Mouse (Mus musculus) erythroblast, embryonic 14.5 days (primary cell): Measurements from ENCODE around the gene Akap6. TPM values are rescaled to one million over a fixed set of nuclear protein-coding genes. Genes with fewer than 3 reads are reported as not detected.

Source experiments
- H3K27me3 ChIP-seq: 2 replicates; pipeline ENCODE4 v1.6.1; 2012; ENCODE audit warnings: inconsistent platforms; ENCODE audit not compliant: control insufficient read depth
- H3K36me3 ChIP-seq: 2 replicates; pipeline ENCODE4 v1.6.1; 2012; ENCODE audit warnings: mild to moderate bottlenecking, inconsistent platforms; ENCODE audit not compliant: control insufficient read depth
- H3K4me1 ChIP-seq: 2 replicates; pipeline ENCODE4 v1.6.1; 2012; ENCODE audit warnings: inconsistent platforms; ENCODE audit not compliant: control insufficient read depth
- H3K4me3 ChIP-seq: replicated peaks from 2 replicates; pipeline ENCODE3; 2012; ENCODE audit warnings: moderate library complexity, mild to moderate bottlenecking, inconsistent platforms
- H3K9me3 ChIP-seq: 2 replicates; pipeline ENCODE4 v1.6.1; 2012; ENCODE audit warnings: low read length, inconsistent platforms, mixed read lengths; ENCODE audit not compliant: control insufficient read depth
- GATA1 ChIP-seq: IDR thresholded peaks from 2 replicates; pipeline ENCODE4 v1.6.1; 2012; ENCODE audit warnings: low read length, inconsistent platforms, mixed read lengths
- TAL1 ChIP-seq: IDR thresholded peaks from 3 replicates; pipeline ENCODE4 v1.6.1; 2012; ENCODE audit warnings: low read length, inconsistent platforms, mixed read lengths
- polyA plus RNA-seq: library from polyadenylated mRNA; stranded (reverse); fragments of >175 nt; gene quantifications from 2 replicates; pipeline ENCODE4 v1.2.3, GENCODE M21; 2012

Akap6 gene
- polyA plus RNA-seq, 1 experiment = not detected

- Histone ChIP-seq H3K4me3 (no peak overlapping the region), H3K36me3 (no peaks in the 10 kb centered on the region), H3K27me3 (no peaks in the 10 kb centered on the region), H3K4me1 (no peaks in the 10 kb centered on the region), H3K9me3 (no peaks in the 10 kb centered on the region)
- TF ChIP-seq GATA1 = no peak
- no peak for TF ChIP-seq TAL1
Measured at GRCm38 (mm10) chr12:53060903-53061302, 361.7 kb downstream of the Akap6 start.

- TF ChIP-seq TAL1 = no peak
- TF ChIP-seq GATA1 = no peak
- Histone ChIP-seq H3K4me3 (no peak overlapping the region), H3K9me3 (no peaks in the 10 kb centered on the region), H3K27me3 (no peaks in the 10 kb centered on the region), H3K4me1 (no peaks in the 10 kb centered on the region), H3K36me3 (no peaks in the 10 kb centered on the region)
Measured at GRCm38 (mm10) chr12:53061466-53062124, 362.4 kb downstream of the Akap6 start.

DNA sequence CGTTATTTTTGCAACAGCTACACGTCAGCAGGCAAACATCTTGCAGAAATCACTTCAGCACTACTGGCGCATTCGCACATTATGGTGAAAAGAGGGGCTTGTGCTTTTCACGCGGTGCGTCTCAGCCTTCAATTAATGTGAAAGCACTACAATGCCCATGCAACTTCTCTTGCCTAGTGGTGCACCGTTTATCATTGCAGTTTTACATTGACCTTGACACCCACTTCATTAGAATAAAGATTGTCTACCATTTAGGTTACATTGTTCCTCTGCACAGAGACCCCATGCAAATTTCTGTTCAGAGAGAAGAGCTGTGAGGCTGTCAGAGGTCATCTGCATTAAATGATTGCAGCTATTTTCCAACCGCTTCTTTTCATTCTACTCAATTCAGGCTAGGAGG is 363.8 kb downstream of the Akap6 start:
- Histone ChIP-seq H3K27me3 (no peaks in the 10 kb centered on the region), H3K4me1 (no peaks in the 10 kb centered on the region), H3K4me3 (no peak overlapping the region), H3K9me3 (no peaks in the 10 kb centered on the region), H3K36me3 (no peaks in the 10 kb centered on the region)
- TF ChIP-seq TAL1 (no peak), GATA1 (no peak)

DNA sequence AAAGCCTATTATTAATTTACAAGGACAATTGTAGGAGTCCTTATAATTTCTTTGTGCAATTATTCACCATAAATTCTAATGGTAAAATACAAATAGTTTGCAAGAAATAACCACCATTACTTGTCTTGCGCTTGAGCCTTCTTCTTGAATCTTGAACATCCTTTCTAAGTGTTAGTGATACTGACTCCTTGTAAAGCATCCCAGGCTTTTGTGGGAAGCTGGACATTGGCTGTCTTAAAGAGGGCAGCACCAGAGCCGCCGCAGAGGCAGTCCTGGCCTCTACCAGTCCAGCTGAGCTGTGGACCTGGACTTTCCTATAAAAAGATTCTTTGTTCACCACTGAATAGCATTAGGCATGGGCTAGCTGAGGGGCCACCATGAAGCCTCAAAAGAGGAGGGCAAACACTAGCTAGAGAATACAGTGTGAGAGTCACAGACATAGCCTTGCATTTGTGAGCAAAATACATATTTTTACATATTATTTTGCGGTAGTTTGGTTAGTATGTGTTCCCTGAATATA is 365.1 kb downstream of the Akap6 start:
- no peak overlapping the region for H3K4me3 ChIP-seq
- H3K36me3 ChIP-seq = no peaks in the 10 kb centered on the region
- no peaks in the 10 kb centered on the region for H3K27me3 ChIP-seq
- no peaks in the 10 kb centered on the region for H3K4me1 ChIP-seq
- TF ChIP-seq GATA1 = no peak
- no peak for TF ChIP-seq TAL1
- H3K9me3 ChIP-seq = no peaks in the 10 kb centered on the region

DNA sequence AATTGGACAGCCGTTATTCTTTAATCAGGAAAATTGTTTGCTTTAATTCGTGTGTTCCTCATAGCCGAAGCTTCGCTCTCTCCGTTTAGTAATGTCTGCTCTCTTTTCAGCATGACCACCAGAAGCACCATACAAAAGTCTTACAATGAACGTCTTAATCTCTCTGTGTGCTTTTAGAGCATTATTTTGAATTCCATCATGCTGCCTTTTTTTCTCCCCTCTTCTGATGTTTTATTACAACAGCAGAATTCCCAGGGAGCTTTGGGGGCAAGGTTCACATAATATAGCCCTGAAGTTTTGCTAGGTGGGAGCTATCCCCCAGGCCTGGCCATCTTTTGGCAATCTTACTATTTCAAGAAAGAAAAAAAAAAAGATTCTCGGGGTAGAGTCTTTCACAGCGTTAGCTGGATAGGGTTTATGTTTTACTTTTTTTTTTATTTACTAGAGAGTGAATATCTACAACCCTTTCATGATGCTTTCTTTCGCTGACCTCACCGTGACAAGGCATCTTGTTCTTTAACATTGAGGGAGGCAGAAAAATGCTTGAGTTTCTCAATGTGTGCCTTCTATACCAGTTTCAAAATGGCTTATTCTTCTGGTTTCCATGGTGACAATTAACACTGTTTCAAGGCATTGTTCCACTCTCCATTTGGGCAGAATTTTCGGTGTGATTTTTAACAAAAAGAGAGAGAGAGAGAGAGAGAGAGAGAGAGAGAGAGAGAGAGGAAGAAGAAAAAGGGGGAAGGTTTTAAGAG is 366.0 kb downstream of the Akap6 start:
- Histone ChIP-seq H3K36me3 (no peaks in the 10 kb centered on the region), H3K27me3 (no peaks in the 10 kb centered on the region), H3K4me3 (no peak overlapping the region), H3K4me1 (no peaks in the 10 kb centered on the region), H3K9me3 (no peaks in the 10 kb centered on the region)
- no peak for TF ChIP-seq GATA1
- TF ChIP-seq TAL1 = no peak

GRCm38 (mm10) chr12:53066321-53066720 is 367.1 kb downstream of the Akap6 start:
- TF ChIP-seq GATA1 (no peak), TAL1 (no peak)
- H3K9me3 ChIP-seq = no peaks in the 10 kb centered on the region
- no peak overlapping the region for H3K4me3 ChIP-seq
- H3K36me3 ChIP-seq = no peaks in the 10 kb centered on the region
- no peaks in the 10 kb centered on the region for H3K4me1 ChIP-seq
- no peaks in the 10 kb centered on the region for H3K27me3 ChIP-seq

GRCm38 (mm10) chr12:53070907-53071306 is 371.7 kb downstream of the Akap6 start:
- Histone ChIP-seq H3K9me3 (no peaks in the 10 kb centered on the region), H3K36me3 (no peaks in the 10 kb centered on the region), H3K27me3 (no peaks in the 10 kb centered on the region), H3K4me3 (no peak overlapping the region), H3K4me1 (no peaks in the 10 kb centered on the region)
- TF ChIP-seq GATA1 (no peak), TAL1 (no peak)

- Histone ChIP-seq H3K9me3 (no peaks in the 10 kb centered on the region), H3K4me1 (no peaks in the 10 kb centered on the region), H3K4me3 (no peak overlapping the region), H3K27me3 (no peaks in the 10 kb centered on the region), H3K36me3 (no peaks in the 10 kb centered on the region)
- TF ChIP-seq GATA1 (no peak), TAL1 (no peak)
Measured at GRCm38 (mm10) chr12:53076595-53077400, 377.6 kb downstream of the Akap6 start.

GRCm38 (mm10) chr12:53085789-53086188 is 386.6 kb downstream of the Akap6 start:
- Histone ChIP-seq H3K36me3 (no peaks in the 10 kb centered on the region), H3K27me3 (no peaks in the 10 kb centered on the region), H3K4me3 (no peak overlapping the region), H3K4me1 (no peaks in the 10 kb centered on the region), H3K9me3 (no peaks in the 10 kb centered on the region)
- TF ChIP-seq TAL1 = no peak
- no peak for TF ChIP-seq GATA1
